Mouse (Mus musculus) intestine, embryonic 16.5 days (tissue): Measurements from ENCODE around the gene Pcnx3. TPM values are rescaled to one million over a fixed set of nuclear protein-coding genes. Genes with fewer than 3 reads are reported as not detected.

ENCODE experiments used
- ATAC-seq: fragments of 200-750 bp; cut with Nextera tagmentation; 2 replicates; pipeline ENCODE4 v1.8.0; 2017; ENCODE audit warnings: moderate TSS enrichment, moderate library complexity
- H3K27ac ChIP-seq: fragments of 300-500 bp; sonication (generic); 2 replicates; pipeline ENCODE4 v1.5.1; 2014; ENCODE audit warnings: mild to moderate bottlenecking, low read length
- H3K27me3 ChIP-seq: fragments of 300-500 bp; sonication (generic); replicated peaks from 2 replicates; pipeline ENCODE4 v1.6.1; 2014; ENCODE audit warnings: low read length, control low read depth, mixed read lengths; ENCODE audit not compliant: control insufficient read depth, insufficient read depth
- H3K36me3 ChIP-seq: fragments of 300-500 bp; sonication (generic); 2 replicates; pipeline ENCODE4 v1.6.1; 2014; ENCODE audit warnings: low read length, control low read depth; ENCODE audit not compliant: control insufficient read depth, insufficient read depth
- H3K4me1 ChIP-seq: fragments of 300-500 bp; sonication (generic); 2 replicates; pipeline ENCODE4 v1.6.1; 2014; ENCODE audit warnings: low read length, control low read depth, mixed read lengths; ENCODE audit not compliant: control insufficient read depth, insufficient read depth
- H3K4me2 ChIP-seq: fragments of 300-500 bp; sonication (generic); 2 replicates; pipeline ENCODE4 v1.6.1; 2014; ENCODE audit warnings: low read depth, low read length, control low read depth
- H3K4me3 ChIP-seq: fragments of 300-500 bp; sonication (generic); 2 replicates; pipeline ENCODE4 v1.5.1; 2014; ENCODE audit warnings: mild to moderate bottlenecking, low read length
- H3K9ac ChIP-seq: fragments of 300-500 bp; sonication (generic); 2 replicates; pipeline ENCODE4 v1.6.1; 2014; ENCODE audit warnings: low read depth, low read length
- H3K9me3 ChIP-seq: fragments of 300-500 bp; sonication (generic); 2 replicates; pipeline ENCODE4 v1.6.1; 2016; ENCODE audit warnings: low read length, control low read depth; ENCODE audit not compliant: control insufficient read depth
- WGBS: fragments of 180-500 bp; shearing (Covaris S2); extraction: QIAGEN DNeasy Blood & Tissue Kit; methylation state at CpG from one replicate; pipeline ENCODE4 v1.1.7; 2014; 5-methylcytosine and 5-hydroxymethylcytosine counted together
- polyA plus RNA-seq: library from polyadenylated mRNA; unstranded; fragments of >200 nt; fragmentation: Nextera tagmentation; extraction: Ambion mirVana; gene quantifications from 2 replicates; pipeline ENCODE4 v1.2.1, GENCODE M21; 2015

The Pcnx3 gene
- polyA plus RNA-seq, 1 experiment from 2014 or later: 15.1 TPM

DNA sequence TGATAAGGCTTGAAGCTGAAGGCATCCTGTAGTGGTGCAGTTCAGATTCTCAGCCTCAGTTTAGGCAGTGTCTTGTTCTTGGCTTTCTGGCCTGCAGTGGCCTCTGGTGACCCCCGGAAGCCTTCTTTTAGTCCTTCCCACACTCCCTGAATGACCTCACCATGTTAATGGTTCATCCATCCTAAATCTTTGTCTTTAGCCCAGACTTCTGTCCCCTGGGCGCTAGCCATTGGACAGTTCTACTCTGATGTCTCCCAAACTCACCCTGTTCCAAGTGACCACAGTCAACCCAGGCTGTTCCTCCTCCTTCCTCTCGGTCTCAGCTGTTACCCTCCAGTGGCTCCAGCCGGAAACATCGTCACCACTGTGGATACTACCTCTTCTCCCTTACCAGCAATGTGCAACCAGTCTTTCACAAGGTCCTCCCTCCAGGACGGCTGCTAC is 39.4 kb downstream of the Pcnx3 start:
- no peaks in the 10 kb centered on the region for H3K27me3 ChIP-seq
- ATAC-seq: no peak

DNA sequence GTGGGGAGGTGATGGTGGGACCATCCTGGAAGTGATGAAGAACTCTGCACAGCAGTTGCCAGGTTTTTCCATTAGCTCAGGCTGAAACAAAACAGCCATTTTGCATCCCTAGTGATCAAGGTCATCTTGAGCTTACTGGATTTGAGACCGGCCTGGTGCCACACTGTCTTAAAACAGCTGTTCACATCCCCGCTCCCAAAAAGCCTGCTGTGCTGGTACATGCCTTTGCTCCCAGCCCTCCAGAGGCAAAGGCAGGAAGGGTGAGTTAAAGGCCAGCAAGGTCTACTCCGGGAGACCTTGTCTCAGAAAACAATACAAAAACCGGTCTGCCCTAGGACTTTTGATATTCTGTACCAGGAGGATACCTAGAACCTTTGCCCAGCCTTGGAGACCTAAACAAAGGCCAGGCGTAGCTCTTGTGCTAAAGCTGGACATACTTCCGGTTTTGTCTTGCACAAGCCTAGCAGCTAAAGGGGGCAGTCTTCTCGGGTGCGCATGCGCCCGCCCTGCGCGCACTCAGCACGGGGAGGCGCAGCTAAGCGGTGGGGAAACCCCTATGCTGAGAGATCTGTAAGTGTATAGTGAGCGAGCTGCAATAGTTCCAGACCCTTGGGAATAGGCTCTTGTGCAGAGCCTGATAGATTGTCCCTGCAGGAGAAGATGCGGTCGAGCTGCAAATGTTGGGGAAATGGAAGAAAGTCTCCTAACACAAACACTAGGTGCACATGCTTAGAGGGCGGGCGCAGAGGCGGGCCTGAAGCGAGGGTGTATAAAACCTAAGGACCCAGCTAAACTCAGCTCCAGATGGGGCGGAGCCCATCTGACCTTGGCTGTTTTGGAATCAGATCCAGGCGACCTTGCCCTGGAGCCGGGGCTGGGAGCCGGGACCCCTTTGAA is 40.1 kb downstream of the Pcnx3 start:
- ATAC-seq: peak; percentile 93
- no peaks in the 10 kb centered on the region for H3K9me3 ChIP-seq
- no peaks in the 10 kb centered on the region for H3K27me3 ChIP-seq
- peak overlapping the region; percentile 57 for H3K4me2 ChIP-seq
- peak overlapping the region; percentile 57 for H3K9ac ChIP-seq
- H3K27ac ChIP-seq: peak overlapping the region; percentile 79
- H3K4me3 ChIP-seq: peak overlapping the region; percentile 40
- WGBS: 6% methylated on average over 26 of the region's 26 CpGs
- H3K4me1 ChIP-seq: peaks cover 13% of the 10 kb centered on the region
- H3K36me3 ChIP-seq: peaks cover 26% of the 10 kb centered on the region

More for the DNA sequence above, 39.4 kb downstream of the Pcnx3 start:
- Histone ChIP-seq H3K36me3 (peaks cover 22% of the 10 kb centered on the region), H3K4me2 (peak overlapping the region; percentile 57), H3K9me3 (no peaks in the 10 kb centered on the region), H3K9ac (peak overlapping the region; percentile 57), H3K4me3 (peak overlapping the region; percentile 40), H3K27ac (peak overlapping the region; percentile 79), H3K4me1 (peaks cover 17% of the 10 kb centered on the region)
- WGBS: 64% methylated on average over 6 of the region's 6 CpGs

DNA sequence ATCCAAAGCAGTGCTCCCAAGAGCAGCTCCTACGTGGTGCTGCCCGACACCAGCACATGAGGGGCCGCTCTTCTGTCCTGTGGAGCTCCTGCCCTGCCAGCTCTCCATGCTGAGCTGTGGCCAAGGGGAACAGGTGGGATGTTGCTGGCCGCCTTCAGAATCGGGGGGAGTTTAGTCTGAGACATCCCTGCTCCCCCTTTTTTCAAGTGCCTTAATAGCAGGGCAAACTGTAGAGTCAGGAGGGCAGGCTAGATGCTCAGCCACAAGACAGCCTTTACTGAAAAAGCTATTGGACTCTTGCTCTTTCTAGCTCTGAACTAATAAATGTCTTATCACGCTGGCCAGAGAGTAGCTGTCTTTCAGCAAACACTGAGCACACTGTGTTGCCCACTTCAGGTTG is 40.9 kb downstream of the Pcnx3 start:
- no peak overlapping the region for H3K4me2 ChIP-seq
- H3K27ac ChIP-seq: no peak overlapping the region; the same call in 1 of the 2 replicates
- WGBS: 91% methylated on average over 6 of the region's 6 CpGs
- peaks cover 12% of the 10 kb centered on the region for H3K4me1 ChIP-seq
- peak overlapping the region; percentile 57; the same call in 1 of the 2 replicates for H3K9ac ChIP-seq
- H3K36me3 ChIP-seq: peaks cover 29% of the 10 kb centered on the region
- H3K9me3 ChIP-seq: no peaks in the 10 kb centered on the region
- H3K27me3 ChIP-seq: no peaks in the 10 kb centered on the region
- ATAC-seq: no peak
- H3K4me3 ChIP-seq: no peak overlapping the region

DNA sequence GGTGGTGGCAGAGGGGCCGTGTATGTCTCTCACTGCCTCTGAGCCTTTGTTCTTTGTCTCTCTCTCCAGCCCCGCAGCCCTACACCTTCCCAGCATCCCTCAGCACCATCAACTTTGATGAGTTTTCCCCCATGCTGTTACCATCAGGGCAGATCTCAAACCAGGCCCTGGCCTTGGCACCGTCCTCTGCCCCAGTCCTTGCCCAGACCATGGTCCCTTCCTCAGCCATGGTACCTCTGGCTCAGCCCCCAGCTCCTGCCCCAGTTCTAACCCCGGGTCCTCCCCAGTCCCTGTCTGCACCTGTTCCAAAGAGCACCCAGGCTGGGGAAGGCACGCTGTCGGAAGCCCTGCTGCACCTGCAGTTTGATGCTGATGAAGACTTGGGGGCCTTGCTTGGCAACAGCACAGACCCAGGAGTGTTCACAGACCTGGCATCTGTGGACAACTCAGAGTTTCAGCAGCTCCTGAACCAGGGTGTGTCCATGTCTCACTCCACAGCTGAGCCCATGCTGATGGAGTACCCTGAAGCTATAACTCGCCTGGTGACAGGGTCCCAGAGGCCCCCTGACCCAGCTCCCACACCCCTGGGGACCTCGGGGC is 41.9 kb downstream of the Pcnx3 start:
- peaks cover 30% of the 10 kb centered on the region for H3K36me3 ChIP-seq

DNA sequence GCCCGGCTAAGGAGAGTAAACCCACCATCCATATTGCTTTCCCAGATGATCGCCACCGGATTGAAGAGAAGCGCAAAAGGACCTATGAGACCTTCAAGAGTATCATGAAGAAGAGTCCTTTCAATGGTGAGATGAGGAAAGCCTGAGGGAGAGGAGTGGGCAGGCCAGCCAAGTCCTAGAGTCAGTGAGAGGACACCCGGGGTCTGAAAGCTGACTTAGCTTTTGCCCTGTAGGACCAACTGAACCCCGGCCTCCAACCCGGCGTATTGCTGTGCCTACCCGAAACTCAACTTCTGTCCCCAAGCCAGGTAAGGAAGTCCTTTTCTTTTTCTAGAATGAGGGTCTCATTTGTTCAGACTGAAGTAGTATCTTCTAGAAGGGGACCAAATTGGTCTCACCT is 43.4 kb downstream of the Pcnx3 start:
- Histone ChIP-seq H3K27ac (no peak overlapping the region), H3K27me3 (no peaks in the 10 kb centered on the region), H3K9ac (no peak overlapping the region), H3K36me3 (peaks cover 38% of the 10 kb centered on the region), H3K4me3 (no peak overlapping the region), H3K9me3 (no peaks in the 10 kb centered on the region), H3K4me1 (peaks cover 12% of the 10 kb centered on the region), H3K4me2 (no peak overlapping the region)
- 95% methylated on average over 9 of the region's 9 CpGs for WGBS
- ATAC-seq: no peak

More for the DNA sequence above, 41.9 kb downstream of the Pcnx3 start:
- no peak overlapping the region for H3K4me2 ChIP-seq
- no peaks in the 10 kb centered on the region for H3K27me3 ChIP-seq
- 90% methylated on average over 8 of the region's 8 CpGs for WGBS
- peaks cover 12% of the 10 kb centered on the region for H3K4me1 ChIP-seq
- H3K27ac ChIP-seq: no peak overlapping the region
- no peak for ATAC-seq
- no peak overlapping the region for H3K4me3 ChIP-seq
- H3K9ac ChIP-seq: no peak overlapping the region
- H3K9me3 ChIP-seq: no peaks in the 10 kb centered on the region

DNA sequence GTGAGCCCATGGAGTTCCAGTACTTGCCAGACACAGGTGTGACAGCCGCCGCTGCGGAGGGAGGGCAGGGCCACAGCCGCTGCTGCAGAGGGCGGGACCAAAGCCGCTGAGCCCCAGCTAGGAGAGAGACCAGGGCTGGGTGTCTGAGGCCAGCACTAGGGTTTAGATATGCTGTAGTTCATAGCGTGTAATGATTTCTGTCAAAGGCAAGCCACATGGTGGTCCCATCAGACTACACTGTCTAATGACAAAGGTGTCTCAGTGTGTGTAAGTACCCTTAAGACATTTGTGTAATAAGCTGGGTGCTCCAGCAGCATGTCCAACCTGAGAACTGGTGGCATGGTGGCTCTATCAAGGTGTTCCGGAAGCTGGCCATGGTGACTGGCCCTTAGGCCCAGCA is 47.1 kb downstream of the Pcnx3 start:
- Histone ChIP-seq H3K4me3 (no peak overlapping the region), H3K9ac (no peak overlapping the region), H3K9me3 (no peaks in the 10 kb centered on the region), H3K36me3 (peaks cover 30% of the 10 kb centered on the region), H3K4me1 (peaks cover 18% of the 10 kb centered on the region), H3K27ac (no peak overlapping the region), H3K4me2 (no peak overlapping the region), H3K27me3 (no peaks in the 10 kb centered on the region)
- 82% methylated on average over 8 of the region's 8 CpGs for WGBS
- no peak for ATAC-seq

DNA sequence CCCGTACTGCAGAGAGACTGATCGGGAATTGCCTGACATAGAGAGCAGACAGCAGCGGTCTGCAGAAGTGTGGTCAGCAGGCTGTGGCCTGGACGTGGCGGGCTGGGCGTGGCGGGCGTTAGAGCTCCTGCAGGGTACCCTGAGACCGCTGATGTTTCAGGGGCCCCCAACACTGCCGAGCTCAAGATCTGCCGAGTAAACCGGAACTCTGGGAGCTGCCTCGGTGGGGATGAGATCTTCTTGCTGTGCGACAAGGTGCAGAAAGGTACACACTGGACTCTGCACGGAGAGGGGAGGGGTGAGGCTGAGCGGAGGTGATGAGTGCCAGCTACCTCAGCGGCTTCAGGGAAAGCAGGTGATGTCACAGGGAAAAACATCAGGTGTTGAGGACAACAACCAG is 47.7 kb downstream of the Pcnx3 start:
- H3K4me2 ChIP-seq: no peak overlapping the region

DNA sequence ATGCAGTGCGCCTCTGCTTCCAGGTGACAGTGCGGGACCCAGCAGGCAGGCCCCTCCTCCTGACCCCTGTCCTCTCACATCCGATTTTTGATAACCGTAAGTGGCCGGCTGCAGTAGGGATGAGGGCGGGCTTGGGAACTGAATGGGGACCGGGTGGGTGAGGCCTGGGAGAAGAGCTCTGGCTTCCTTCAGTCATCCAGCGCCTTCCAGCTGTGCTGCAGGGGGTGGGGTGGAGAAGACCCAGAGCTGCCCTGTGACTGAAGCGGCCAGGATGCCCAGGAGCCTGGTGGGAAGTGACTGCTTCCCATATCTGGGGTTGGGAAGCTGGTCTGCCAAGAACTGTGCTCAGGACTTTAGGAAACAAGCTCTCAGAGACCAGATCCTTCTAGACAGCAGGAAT is 48.4 kb downstream of the Pcnx3 start:
- no peak for ATAC-seq
- Histone ChIP-seq H3K4me2 (no peak overlapping the region), H3K36me3 (peaks cover 22% of the 10 kb centered on the region), H3K4me1 (peaks cover 21% of the 10 kb centered on the region), H3K4me3 (no peak overlapping the region), H3K9me3 (no peaks in the 10 kb centered on the region), H3K27me3 (no peaks in the 10 kb centered on the region), H3K9ac (no peak overlapping the region), H3K27ac (no peak overlapping the region)
- 59% methylated on average over 9 of the region's 9 CpGs for WGBS

More for the DNA sequence above, 47.7 kb downstream of the Pcnx3 start:
- Histone ChIP-seq H3K9ac (no peak overlapping the region), H3K9me3 (no peaks in the 10 kb centered on the region), H3K4me3 (no peak overlapping the region), H3K36me3 (peaks cover 28% of the 10 kb centered on the region), H3K4me1 (peaks cover 20% of the 10 kb centered on the region), H3K27ac (no peak overlapping the region), H3K27me3 (no peaks in the 10 kb centered on the region)
- 88% methylated on average over 17 of the region's 17 CpGs for WGBS
- no peak for ATAC-seq

DNA sequence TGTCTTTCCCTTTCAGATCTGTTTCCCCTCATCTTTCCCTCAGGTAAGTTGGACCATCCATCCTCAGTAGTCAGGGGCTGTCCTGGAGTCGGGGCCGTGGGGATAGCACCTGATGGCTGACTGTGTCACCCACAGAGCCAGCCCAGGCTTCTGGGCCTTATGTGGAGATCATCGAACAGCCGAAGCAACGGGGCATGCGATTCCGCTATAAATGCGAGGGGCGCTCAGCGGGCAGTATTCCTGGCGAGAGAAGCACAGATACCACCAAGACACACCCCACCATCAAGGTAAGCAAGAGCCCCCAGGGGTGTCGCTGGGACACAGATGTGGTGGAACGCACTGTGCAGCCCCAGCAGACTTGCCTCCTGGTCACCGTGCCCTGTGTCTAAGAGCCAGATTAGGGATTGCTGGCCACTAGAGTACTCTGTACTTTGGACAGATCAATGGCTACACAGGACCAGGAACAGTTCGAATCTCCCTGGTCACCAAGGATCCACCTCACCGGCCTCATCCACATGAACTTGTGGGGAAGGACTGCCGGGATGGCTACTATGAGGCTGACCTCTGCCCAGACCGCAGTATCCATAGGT is 50.2 kb downstream of the Pcnx3 start:
- peak overlapping the region; percentile 70 for H3K4me3 ChIP-seq
- H3K36me3 ChIP-seq: peaks cover 15% of the 10 kb centered on the region
- H3K4me2 ChIP-seq: peak overlapping the region; percentile 91
- peak overlapping the region; percentile 94 for H3K9ac ChIP-seq
- peak overlapping the region; percentile 92 for H3K27ac ChIP-seq
- WGBS: 86% methylated on average over 18 of the region's 18 CpGs
- H3K4me1 ChIP-seq: peaks cover 21% of the 10 kb centered on the region
- H3K9me3 ChIP-seq: no peaks in the 10 kb centered on the region
- no peak for ATAC-seq
- no peaks in the 10 kb centered on the region for H3K27me3 ChIP-seq
